Mouse (Mus musculus) macrophage (primary cell): ENCODE measurements around the gene Kdm4d. TPM values are rescaled to one million over a fixed set of nuclear protein-coding genes. Genes with fewer than 3 reads are reported as not detected.

Experiments used
- H3K27ac ChIP-seq: fragments of 350-480 bp; formaldehyde crosslinking; 2 replicates; pipeline ENCODE4 v1.9.0; 2021
- H3K36me3 ChIP-seq: fragments of 350-480 bp; formaldehyde crosslinking; 2 replicates; pipeline ENCODE4 v1.9.0; 2021; ENCODE audit errors: inconsistent target
- H3K4me3 ChIP-seq: fragments of 350-480 bp; formaldehyde crosslinking; 2 replicates; pipeline ENCODE4 v1.9.0; 2021; ENCODE audit errors: inconsistent target
- H3K79me2 ChIP-seq: fragments of 350-480 bp; formaldehyde crosslinking; 2 replicates; pipeline ENCODE4 v1.9.0; 2021; ENCODE audit errors: inconsistent target
- WGBS: methylation state at CpG from one replicate; pipeline ENCODE4 v1.1.7; 2026; ENCODE audit warnings: inconsistent platforms; ENCODE audit not compliant: missing documents; 5-methylcytosine and 5-hydroxymethylcytosine counted together
- polyA plus RNA-seq: library from polyadenylated mRNA; stranded (reverse); fragments of 250-400 nt; gene quantifications from 3 replicates; pipeline ENCODE4 v1.2.4, GENCODE M21; 2018; ENCODE audit warnings: inconsistent platforms
- total RNA-seq, 78 experiments: library from RNA; depleted of rRNA; stranded (reverse); fragments of 250-400 nt; gene quantifications; 1 replicate in 9 of 78; 2 replicates in 24 of 78; 3 replicates in 43 of 78; 4 replicates in 2 of 78; pipeline ENCODE4 v1.2.4; 2018; ENCODE audit warnings: inconsistent platforms in 56 of 78

Gene Kdm4d
- under 1 TPM in 3 of 26 experiments, not detected in 23; 0.26 to 0.61 (median 0.46) TPM for total RNA-seq (2018; cell fraction: chromatin; rRNA removed)
- total RNA-seq (2018; cell fraction: cytosol; rRNA removed): under 1 TPM in 4 of 26 experiments, not detected in 22; 0.03 to 0.10 (median 0.06) TPM
- total RNA-seq (2018; cell fraction: nucleus; rRNA removed): under 1 TPM in 8 of 26 experiments, not detected in 18; 0.17 to 0.47 (median 0.25) TPM
- polyA plus RNA-seq: not detected in 3 replicates

GRCm38 (mm10) chr9:14500023-14500915 is at the start of gene Kdm4d, which contains the start of gene Cwc15:
Gene Kdm4d, minus strand, starts transcription at chr9:14500482.
Gene Cwc15, plus strand, starts transcription at chr9:14500617.
- WGBS: 2% methylated on average over 59 of the region's 59 CpGs
- H3K79me2 ChIP-seq: peaks cover 23% of the 10 kb centered on the region
- H3K4me3 ChIP-seq: peak within 1 kb of the TSS; percentile 90
- peak within 1 kb of the TSS; percentile 50 for H3K27ac ChIP-seq
- H3K36me3 ChIP-seq: peaks cover 26% of the 10 kb centered on the region

GRCm38 (mm10) chr9:14548366-14548761 is 48.1 kb upstream of the Kdm4d start:
- H3K27ac ChIP-seq: no peak overlapping the region
- WGBS: 68% methylated on average over 11 of the region's 11 CpGs
- H3K36me3 ChIP-seq: no peaks in the 10 kb centered on the region
- no peaks in the 10 kb centered on the region for H3K79me2 ChIP-seq
- H3K4me3 ChIP-seq: no peak overlapping the region

GRCm38 (mm10) chr9:14547584-14548365 is 47.5 kb upstream of the Kdm4d start:
- H3K79me2 ChIP-seq: no peaks in the 10 kb centered on the region
- no peak overlapping the region for H3K4me3 ChIP-seq
- H3K27ac ChIP-seq: no peak overlapping the region
- 74% methylated on average over 11 of the region's 12 CpGs for WGBS
- H3K36me3 ChIP-seq: no peaks in the 10 kb centered on the region

- Histone ChIP-seq H3K36me3 (no peaks in the 10 kb centered on the region), H3K27ac (no peak overlapping the region), H3K79me2 (no peaks in the 10 kb centered on the region), H3K4me3 (no peak overlapping the region)
- WGBS: 88% methylated on average over 9 of the region's 9 CpGs
Measured at GRCm38 (mm10) chr9:14544034-14544757, 43.9 kb upstream of the Kdm4d start.

DNA sequence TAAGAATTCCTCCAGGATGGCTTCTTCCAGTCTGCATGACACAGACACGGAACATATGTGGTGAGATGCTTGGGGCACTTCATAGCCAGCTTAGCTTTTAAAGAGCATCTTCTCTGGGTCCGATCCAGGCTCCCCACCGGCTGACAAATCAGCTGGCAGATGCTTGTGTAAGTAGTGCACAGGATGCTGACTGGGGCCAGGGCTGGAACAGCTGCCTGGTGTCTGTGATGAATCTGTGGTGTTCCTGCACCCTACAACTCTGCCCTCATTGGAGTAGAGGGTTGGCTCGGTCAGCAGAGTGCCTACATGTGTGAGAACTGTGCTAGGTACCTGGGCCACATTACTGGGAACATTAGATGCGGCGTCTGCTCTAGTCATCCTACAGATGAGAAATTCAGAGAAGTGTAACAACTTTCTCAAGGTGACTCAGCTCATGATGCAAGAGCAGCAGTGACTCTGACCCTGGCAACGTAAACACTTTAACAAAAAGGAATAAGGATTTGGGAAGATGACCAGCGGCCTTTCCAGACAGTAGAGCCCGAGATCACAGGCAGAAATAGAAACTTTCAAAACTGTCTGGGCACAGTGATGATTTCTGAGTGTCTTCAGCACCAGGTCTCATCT is 34.7 kb upstream of the Kdm4d start:
- Histone ChIP-seq H3K4me3 (no peak overlapping the region), H3K27ac (no peak overlapping the region), H3K79me2 (no peaks in the 10 kb centered on the region), H3K36me3 (no peaks in the 10 kb centered on the region)
- 87% methylated on average over 9 of the region's 9 CpGs for WGBS

DNA sequence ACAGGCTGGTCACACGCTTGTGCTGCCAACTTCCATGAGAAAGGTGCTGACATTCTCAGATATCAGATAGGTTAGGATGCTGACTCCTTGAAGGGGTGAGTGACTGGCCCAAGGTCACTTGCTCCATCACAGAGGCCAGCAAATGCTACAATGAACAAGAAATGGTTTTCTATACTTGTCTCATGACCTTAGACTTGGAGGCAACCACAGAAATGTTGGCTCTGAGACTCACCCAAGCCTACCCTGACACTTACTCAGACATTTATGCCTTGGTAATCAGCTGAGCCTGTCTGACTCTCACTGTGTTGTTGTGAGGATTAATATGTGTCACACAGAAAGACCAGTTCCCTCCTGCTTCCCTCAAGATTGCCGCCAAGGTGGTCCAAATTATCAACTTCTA is 33.4 kb upstream of the Kdm4d start:
- 90% methylated on average over 2 of the region's 2 CpGs for WGBS
- Histone ChIP-seq H3K27ac (no peak overlapping the region), H3K79me2 (no peaks in the 10 kb centered on the region), H3K4me3 (no peak overlapping the region), H3K36me3 (no peaks in the 10 kb centered on the region)

DNA sequence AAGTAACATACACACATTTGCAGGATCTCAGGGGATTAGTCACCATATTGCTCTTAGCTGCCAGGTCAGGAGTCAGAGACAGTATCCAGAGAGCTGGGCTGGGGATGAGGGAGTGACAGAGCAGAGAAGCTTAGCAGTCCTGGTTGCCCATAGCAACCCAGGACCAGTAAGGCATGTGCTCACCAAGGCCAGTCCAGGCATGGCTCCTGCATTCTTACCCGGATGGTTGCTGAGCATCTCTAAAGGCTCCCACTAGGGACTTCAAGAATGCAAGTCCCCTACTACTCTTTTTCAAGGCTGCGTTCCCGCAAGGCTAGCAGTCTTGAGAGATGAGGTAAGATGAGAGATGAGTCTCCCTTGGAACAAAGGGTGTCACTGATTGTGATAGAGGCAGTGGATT is 32.0 kb upstream of the Kdm4d start:
- Histone ChIP-seq H3K79me2 (no peaks in the 10 kb centered on the region), H3K36me3 (no peaks in the 10 kb centered on the region), H3K27ac (no peak overlapping the region), H3K4me3 (no peak overlapping the region)
- 89% methylated on average over 3 of the region's 3 CpGs for WGBS

DNA sequence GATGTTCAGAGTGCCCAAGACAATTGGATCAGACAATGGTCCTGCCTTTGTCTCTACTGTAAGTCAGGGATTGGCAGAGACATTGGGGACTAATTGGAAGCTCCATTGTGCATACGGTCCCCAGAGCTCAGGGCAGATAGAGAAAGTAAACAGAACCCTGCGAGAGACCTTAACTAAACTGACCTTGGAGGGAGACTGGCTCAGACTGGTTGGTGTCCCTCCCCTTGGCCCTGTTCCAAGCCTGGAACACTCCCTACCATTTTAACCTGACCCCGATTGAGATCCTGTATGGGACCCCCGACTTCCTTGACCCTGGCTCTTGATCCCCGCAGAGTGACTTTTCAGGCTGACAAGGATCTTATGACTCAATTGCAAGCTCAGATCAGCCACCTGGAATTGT is 29.7 kb upstream of the Kdm4d start:
- Histone ChIP-seq H3K79me2 (no peaks in the 10 kb centered on the region), H3K27ac (no peak overlapping the region), H3K4me3 (no peak overlapping the region), H3K36me3 (no peaks in the 10 kb centered on the region)
- WGBS: 100% methylated on average over 5 of the region's 5 CpGs

DNA sequence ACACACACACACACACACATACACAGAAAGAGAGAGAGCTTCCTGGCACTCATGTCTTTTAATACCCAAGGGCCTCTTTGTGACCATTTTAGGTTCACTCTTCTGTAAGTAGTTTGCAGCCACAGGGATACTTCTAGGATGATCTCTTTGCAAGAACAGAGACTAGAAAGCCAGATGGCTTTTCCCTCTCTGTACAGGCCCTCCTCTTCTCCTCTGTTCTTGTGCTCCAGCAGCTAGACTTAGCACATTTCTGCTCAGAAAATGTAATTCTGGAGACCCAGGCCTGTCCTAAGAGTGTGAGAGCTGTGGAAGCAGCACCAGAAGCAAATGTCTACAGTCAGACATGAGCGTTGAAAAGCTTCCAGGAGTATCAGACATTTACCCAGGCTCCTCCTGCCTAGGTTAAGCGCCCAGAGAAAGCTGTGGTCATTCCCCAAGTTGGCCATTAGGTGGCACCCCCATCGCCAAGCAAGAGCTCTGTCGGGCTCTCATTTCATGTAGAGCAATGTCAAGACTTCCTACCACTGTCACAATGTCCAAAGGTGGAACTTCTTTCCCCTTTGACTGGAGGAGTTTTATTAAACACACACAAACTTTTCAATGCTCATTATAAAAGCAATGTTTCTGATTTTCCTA is 23.2 kb upstream of the Kdm4d start:
- 3% methylated on average over 4 of the region's 4 CpGs for WGBS
- Histone ChIP-seq H3K27ac (no peak overlapping the region), H3K36me3 (no peaks in the 10 kb centered on the region)

GRCm38 (mm10) chr9:14521695-14522094 is 21.4 kb upstream of the Kdm4d start:
- Histone ChIP-seq H3K4me3 (no peak overlapping the region), H3K36me3 (no peaks in the 10 kb centered on the region), H3K27ac (no peak overlapping the region), H3K79me2 (no peaks in the 10 kb centered on the region)
- WGBS: 57% methylated on average over 2 of the region's 2 CpGs

More for the DNA sequence above, 23.2 kb upstream of the Kdm4d start:
- no peaks in the 10 kb centered on the region for H3K79me2 ChIP-seq
- no peak overlapping the region for H3K4me3 ChIP-seq

DNA sequence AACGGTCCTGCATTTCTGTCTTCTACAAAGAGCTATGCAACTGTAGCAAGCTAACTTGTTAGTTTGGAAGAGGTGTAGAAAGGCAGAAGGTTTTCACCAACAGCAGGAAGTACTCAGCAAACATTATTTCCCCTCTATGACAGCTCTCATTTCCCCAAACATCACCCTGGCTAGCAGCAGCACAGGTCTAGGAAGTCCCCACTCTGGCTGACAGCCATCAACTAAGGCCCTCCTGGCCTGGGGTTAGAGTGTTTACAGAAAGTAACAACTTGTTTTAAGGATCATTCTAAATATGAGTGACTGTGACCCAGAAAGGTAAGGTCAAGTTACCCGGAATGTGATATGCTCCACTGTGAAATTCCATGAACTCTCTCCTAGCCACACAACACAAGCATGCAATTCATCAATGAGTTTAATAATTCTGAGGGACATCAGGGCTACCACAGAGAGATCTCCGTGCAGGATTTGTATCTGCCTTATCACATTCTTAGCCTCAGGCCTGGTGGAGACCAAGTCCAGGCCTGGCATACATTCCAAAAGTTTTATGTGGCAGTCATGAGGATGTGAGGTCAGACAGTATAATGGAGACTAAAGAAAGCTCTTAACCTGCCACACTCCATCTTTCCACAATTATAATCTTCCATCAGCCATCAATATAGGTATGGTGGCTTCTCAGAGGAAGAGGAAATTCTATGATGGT is 20.8 kb upstream of the Kdm4d start:
- no peaks in the 10 kb centered on the region for H3K79me2 ChIP-seq
- H3K27ac ChIP-seq: no peak overlapping the region
- no peaks in the 10 kb centered on the region for H3K36me3 ChIP-seq
- H3K4me3 ChIP-seq: no peak overlapping the region
- 24% methylated on average over 3 of the region's 3 CpGs for WGBS

DNA sequence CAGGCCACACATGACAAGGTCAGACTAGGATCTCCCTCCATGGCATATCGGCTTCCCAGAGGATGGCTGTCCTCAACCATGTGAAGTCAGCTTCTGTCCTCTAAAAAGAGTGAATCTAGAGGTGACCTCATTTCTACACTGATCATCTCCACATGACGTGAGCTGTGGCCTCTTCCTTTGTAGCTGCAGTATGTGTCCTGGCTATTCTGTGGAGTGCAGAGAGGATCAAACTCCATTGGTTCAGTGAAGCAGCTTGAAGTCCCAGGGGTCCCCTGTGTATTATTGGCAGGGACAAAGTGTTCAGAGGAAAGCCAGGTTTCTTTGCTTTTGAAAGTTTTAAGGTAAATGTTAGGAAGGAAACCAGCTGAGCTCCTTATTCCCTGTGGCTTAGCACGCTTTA is 17.8 kb upstream of the Kdm4d start:
- Histone ChIP-seq H3K79me2 (no peaks in the 10 kb centered on the region), H3K36me3 (0 out of 2 replicates have a peak, but pooled peaks cover under 1% of the 10 kb centered on the region), H3K4me3 (no peak overlapping the region), H3K27ac (no peak overlapping the region)
- WGBS: 100% methylated on average over 3 of the region's 3 CpGs

GRCm38 (mm10) chr9:14517296-14517695 is 17.0 kb upstream of the Kdm4d start:
- Histone ChIP-seq H3K36me3 (0 out of 2 replicates have a peak, but pooled peaks cover 8% of the 10 kb centered on the region), H3K79me2 (no peaks in the 10 kb centered on the region), H3K4me3 (no peak overlapping the region), H3K27ac (no peak overlapping the region)
- 94% methylated on average over 1 of the region's 1 CpGs for WGBS
